Mouse (Mus musculus) lung, postnatal 36 days (tissue): ENCODE measurements at regions not wholly inside any gene's neighbourhood (a gene's known extent, or its start where the extent isn't known, plus 50 kb on each side); places are given as distances from the start of the nearest gene placed in this dataset.
"Not testable (repeated sequence)": the region's sequence is repeated elsewhere in the genome, so short reads cannot be mapped to it uniquely, and the experiment has no call there.

Experiments
- DNase-seq: peaks from one replicate; pipeline ENCODE4 v3.0.0; 2022; ENCODE audit warnings: mixed read lengths

GRCm38 (mm10) chr17:26335551-26335950, 79.1 kb upstream of the Neurl1b start:
- DNase-seq, result no peak

DNA sequence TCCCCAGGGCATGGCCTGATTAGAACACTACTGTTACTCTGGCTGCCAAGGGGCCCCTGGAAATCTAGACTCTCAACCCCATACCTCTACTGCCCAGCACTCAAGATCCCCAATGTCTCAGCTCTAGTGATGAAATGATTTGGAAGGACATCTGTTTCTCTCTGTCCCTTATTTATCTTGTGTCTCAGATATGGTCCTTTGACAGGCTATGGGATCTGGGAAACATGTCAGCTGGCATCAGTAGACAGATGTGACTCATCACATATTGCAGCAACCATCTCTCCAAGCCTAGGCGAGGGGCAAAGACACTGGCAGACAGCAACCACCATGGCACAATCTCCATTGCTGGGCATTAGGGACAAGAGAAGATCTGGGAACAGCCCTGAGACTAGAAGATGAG, 78.6 kb upstream of the Neurl1b start:
- no peak for DNase-seq

GRCm38 (mm10) chr17:26337106-26337505, 77.5 kb upstream of the Neurl1b start:
- no peak for DNase-seq

DNA sequence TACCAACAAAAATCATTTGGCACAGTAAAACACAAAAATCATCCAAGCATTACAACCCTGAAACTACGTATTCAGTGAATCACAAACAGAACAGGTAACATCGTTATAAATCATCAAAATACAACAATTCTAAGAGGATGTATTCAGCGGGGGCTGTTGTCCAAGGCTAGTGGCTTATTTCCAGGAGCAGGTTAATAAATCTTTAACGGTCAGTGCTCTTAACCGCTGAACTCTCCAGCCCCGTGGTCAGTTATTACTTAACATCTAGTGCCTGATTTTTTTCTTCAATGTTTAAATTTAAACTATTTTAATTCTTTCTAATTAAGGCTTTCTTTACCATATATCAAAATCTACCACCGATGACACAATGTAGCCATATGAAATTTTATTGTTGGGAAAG, 69.2 kb upstream of the Neurl1b start:
- not testable (repeated sequence) for DNase-seq

DNA sequence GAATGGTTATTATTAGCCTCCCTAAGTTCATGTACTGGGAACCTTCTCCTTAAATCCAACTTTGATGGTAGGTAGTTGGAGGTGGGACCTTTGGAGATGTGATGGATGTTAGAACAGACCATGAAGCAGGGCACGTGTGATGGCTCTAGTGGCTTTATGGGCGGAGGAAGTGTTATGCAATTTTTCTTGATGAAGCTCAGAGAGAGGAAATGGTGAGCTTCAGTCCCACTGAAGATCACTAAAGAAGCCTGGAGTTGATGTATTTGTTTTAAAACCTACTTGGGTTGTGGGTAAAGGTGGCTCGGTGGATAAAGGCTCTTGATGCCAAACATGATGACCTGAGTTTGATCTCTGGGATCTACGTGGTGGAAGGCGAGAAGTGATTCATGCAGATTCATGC, 66.5 kb upstream of the Neurl1b start:
- DNase-seq, result no peak

- peak; percentile 24 for DNase-seq
Observed at GRCm38 (mm10) chr17:26349741-26350140, 64.9 kb upstream of the Neurl1b start.

- no peak for DNase-seq
Observed at GRCm38 (mm10) chr17:26350216-26350615, 64.4 kb upstream of the Neurl1b start.

DNA sequence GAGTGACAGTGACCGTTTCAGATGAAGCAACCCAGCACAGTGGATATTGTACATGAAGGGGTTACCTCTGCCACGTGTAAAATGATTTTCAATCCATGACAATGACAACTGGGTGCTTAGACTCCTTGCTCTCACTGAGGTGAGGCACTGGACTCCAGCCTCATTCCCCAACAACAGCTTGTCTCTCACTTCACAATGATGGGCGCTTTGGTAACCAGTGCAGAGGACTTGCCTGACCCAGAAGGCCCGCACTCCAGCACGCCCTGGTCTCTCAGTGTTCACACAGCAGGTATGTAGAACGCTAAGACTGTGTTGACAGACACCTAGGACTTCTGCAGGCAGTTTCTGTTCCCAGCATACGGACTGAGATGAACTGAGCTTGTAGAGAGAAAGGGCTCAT, 62.6 kb upstream of the Neurl1b start:
- DNase-seq, result no peak

GRCm38 (mm10) chr17:26352712-26353111, 61.9 kb upstream of the Neurl1b start:
- DNase-seq, result peak; percentile 18

GRCm38 (mm10) chr17:26354431-26354830, 60.2 kb upstream of the Neurl1b start:
- no peak for DNase-seq

GRCm38 (mm10) chr17:26355301-26355700, 59.3 kb upstream of the Neurl1b start:
- no peak for DNase-seq

DNA sequence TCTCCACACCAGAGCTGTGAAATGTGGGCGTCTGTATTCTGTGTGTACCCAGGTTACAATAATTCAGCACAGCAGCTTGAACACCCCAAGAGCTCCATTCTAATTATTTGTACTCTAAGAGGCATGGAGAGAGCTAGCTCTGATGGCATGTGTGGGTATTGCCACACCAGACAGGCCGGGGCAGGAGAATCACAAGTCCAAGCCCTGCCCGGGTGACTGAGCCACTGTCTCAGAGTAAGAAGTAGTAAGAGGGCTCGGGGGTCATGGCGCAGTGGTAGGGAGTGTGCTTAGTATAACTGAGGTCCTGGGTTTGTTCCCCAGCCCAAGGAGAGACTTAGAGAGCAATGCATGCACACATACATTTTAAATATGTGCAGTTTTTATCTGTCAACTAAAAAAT, 57.7 kb upstream of the Neurl1b start:
- DNase-seq, result no peak

GRCm38 (mm10) chr17:26357784-26358183, 56.8 kb upstream of the Neurl1b start:
- peak; percentile 82 for DNase-seq

DNA sequence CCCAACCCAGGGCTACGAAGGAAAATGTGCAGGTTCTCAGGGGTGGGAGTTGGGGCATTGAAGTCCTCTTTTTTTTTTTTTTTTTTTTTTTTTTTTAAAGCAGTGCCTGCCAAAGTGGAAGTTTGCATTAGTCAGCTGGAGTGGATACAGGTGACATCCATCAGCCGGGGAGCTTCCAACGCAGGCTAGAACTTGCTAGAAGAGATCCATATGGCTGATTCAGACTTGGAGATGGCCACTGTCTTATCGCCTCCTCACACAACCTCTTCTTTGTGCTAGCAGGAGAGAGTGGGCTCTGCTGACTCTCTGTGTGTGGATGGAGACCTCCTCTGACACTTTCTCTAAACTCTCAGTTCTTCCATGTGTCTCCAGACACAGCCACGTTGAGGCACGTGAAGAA, 53.9 kb upstream of the Neurl1b start:
- DNase-seq, result no peak

GRCm38 (mm10) chr17:26361420-26361819, 53.2 kb upstream of the Neurl1b start:
- no peak for DNase-seq

GRCm38 (mm10) chr17:26361992-26362391, 52.6 kb upstream of the Neurl1b start:
- DNase-seq, result peak; percentile 42

- DNase-seq, result no peak
Observed at GRCm38 (mm10) chr17:26362586-26363361, 51.9 kb upstream of the Neurl1b start.

DNA sequence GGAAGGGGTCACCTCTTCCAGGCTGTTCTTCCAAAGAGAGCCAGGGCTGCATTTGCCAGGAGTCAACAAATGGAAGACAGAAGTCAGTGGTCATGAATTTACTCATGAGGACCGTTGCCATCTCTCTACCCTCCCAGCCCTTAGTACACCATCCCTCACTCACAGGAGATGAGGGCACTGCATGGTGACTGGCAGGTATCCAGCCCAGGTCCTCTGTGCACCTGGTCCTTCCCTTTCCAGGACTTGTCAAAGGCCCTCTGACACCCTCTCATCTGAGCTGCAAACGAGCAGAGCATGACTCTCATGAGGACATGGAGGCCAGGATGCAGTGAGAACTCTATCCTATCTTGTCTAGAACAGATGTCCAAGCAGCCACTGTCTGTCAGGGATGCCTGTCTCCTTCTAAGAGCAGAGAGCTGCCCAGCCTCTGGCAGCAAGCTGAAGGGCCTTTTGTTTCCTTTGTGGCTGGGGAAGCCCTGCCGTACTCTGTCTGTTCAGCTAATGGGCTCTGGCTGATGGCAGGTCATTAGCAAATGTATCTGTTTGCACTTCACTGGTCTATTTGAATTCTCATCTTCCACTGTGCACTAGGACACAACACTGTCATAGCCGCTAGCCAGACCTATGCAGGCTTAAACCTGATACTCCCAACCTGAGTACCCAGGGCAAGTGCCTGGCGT, 50.6 kb upstream of the Neurl1b start:
- no peak for DNase-seq
